Mouse (Mus musculus): ENCODE data around the gene Cep41.

Cep41 gene

DNA sequence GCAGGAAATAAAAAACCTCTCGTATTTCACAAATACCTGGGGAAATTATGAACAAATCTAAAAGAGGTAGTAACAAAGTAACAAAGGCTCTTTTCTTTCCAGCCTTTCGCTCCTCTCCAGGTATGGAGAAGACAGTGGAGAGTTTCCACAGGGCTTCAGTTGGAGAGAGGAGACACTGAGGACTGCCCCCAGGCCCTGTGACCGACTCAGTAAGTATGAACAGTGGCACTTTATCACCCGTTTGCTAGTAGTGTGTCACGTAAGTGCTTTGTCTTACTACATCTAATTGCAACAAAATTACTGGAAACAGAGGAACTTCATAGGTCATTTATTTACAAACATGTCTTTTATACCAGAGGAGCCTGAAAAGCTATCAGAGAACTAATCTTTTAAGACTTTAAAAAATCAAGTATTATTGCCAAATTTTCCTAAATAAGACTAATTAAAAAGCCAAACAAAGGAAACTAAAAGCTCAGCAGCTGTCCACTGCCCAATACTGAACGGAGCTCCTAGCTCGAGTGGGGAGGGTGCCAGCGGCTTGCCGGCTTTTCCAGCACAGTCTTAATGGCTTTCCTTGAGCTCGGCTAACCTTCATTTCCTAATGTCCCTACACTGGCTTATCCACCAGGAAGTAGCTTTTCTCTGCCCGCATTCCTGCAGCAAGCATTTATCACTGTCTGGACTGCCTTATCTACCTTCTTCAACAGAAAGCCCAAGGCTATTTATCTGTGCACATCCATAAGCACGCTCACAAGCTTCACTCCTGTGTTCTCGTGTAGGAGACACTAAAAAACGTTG lies 19.6 kb downstream of the Cep41 start:
- no peak for DNase-seq (ENCODE audit: low read depth, low spot score)

DNA sequence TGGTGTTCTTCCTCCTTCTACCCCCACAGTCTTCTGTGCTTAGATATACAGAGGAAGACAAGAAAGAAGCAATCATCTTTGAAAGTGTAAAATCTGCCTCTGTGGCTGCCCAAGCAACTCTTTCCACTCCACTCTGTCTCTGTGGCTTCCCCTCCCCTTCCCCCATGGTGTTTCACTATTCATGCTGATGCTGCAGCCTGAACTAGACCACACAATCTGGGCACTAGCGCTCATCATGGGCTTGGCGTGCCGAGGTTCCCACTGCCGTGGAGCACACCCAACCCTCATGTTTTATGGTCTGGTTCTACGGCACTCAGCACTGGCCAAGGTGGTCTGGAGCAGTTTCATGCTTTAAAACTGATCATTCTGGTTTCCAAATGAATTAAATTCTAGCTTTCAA lies 21.9 kb downstream of the Cep41 start:
- DNase-seq (ENCODE audit: low read depth, low spot score) = no peak

DNA sequence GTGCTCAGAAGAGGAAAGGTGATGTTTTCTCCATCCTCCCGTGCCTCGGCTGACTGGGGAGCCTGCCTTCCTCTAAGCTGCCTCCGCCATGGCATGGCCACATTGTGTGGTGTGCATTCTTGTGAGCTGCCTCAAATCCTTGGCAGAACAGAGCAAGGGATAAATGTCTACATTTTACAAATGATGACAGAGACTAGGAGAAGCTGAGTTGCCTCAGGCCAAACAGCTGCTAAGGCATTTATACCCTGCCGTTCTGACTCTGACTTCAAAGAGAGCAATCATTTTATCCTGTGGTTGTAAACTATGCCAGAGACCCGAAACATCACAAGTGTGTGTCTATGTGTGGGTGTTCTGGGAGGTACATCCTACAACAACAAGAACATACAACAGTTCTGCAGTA lies 26.0 kb downstream of the Cep41 start:
- DNase-seq (ENCODE audit: low read depth, low spot score) = no peak

DNA sequence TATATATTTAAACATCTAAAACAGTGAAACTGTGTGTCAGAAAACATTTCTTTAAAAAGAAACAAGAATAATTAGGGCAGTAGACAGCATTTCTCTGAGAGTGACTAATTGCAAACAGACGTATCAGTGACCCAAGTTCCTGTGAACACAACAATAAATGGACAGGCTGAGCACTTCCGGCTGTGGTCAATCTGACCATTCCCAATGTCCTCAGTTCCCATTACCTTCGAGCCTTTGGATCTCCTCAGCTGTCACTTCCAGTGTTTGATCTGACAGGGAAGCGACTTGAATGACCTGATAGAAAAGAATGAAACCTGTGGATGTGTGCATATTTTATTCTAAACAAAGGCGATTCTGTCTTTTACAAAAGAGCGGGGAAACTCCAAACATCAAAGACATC lies 27.5 kb downstream of the Cep41 start:
- no peak for DNase-seq (ENCODE audit: low read depth, low spot score)

DNA sequence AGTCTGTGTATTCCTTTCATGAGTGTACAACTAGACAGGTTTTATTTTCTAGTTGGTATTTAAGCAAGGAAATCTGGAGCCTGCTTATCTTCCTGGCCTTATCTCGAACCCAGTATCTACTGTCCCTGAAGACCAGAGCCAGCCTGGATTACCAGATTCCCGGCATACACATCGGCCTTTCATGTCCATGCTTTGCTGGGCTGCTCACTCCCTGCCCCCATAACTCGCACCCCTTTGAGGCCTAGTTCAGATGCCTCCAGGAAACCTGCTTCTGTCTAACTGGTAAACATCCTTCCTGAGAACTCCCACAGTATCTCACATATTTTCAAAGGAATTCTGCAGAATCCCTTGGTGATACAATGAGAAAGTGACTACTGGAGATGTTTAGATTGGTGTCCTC lies 28.3 kb downstream of the Cep41 start:
- no peak for DNase-seq (ENCODE audit: low read depth, low spot score)

DNA sequence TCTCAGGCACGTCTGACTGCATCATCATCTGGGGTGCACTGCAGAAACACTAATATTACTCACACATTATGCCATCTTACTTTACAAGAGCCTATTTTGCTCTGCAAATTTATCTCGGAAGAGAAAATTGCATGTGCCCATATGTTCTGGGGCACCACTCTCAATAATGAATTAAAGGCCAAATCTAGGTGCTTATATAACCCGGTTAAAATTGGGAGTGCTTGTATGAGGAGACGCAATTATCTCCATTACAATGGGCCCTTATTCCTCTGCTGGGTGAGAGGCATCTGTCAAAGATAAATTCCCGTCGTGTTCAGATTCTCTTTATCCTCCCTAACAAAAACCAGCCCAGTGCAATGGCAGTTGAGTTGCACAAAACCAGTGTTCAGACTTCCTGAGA lies 28.8 kb downstream of the Cep41 start:
- no peak for DNase-seq (ENCODE audit: low read depth, low spot score)

DNA sequence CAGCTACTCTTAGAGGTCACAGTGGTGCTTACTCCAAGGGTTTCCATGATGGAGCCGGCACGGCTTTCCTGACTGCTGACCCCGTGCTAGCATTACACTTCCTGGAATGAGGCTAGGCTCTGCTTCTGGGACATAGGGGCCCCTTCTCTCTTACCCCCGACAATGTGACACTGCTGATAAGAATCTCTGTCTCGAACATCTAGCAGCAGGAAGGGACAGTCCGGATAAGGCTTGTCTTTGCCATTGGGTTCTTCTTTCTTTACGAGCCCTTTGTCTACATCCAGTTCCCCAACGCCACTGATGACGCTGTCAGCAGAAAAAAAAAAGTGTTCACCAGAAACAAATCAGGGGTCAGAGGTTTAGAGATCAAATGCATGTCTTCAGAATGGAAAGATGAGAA lies 34.9 kb downstream of the Cep41 start:
- DNase-seq (ENCODE audit: low read depth, low spot score) = no peak

DNA sequence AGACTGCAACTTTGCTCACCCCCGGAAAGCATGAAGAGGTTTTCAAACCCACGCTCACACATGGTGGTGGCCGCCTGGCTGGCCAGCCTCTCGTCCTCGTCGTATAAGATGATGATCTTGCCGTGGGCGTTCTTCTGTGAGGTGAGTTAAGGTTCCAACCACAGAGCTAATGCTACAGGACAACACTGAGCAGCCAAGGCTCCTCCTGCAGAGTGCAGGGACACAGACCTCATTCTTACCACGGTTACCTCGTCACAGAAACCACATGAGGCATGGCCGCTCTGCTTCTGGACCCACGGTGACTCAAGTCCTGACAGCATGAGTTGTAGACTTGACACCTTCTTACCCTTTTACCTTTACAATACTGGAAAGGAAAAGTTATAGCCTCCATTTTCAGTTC lies 36.3 kb downstream of the Cep41 start:
- no peak for DNase-seq (ENCODE audit: low read depth, low spot score)

DNA sequence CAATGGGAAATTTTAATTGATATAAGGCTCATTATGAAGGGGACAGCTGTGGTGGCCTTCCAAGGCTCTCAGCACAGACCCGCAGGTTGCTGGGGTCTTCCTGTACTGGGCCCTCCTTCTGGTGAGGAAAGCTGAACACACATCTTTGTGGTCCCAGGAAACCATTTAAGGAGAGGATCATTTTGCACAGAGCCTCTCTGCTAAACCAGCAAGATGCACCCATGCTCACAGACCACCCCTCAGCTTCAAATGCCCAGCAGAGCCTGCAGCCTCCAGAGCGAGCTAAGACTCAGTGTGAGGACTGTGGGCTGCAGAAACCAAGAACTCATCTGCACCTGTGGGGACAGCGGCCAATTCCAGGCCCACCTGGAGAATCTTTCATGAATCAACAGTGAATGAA lies 38.6 kb downstream of the Cep41 start:
- no peak for DNase-seq (ENCODE audit: low read depth, low spot score)

DNA sequence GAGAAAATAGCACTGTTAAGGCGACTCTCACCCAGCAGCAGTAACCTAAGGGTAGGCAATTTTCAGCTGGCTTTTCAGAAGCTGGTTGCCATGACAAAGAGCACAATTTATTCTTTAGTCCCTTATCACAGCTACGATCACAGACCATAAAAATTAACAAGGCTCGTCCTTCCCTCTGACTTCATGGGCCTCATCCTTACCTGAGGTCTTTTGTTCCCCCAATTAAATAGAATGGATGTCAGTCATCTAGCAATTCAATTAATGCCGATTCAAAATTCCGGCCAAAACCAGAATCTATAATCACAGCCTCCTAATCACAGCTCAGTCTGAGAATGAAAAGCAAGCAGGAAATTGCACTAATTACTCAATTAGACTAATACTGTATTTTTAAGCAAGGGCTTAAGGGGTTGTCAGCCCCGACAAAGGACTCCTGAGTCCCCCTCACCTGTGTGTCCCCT lies 39.1 kb downstream of the Cep41 start:
- DNase-seq (ENCODE audit: low read depth, low spot score) = no peak

DNA sequence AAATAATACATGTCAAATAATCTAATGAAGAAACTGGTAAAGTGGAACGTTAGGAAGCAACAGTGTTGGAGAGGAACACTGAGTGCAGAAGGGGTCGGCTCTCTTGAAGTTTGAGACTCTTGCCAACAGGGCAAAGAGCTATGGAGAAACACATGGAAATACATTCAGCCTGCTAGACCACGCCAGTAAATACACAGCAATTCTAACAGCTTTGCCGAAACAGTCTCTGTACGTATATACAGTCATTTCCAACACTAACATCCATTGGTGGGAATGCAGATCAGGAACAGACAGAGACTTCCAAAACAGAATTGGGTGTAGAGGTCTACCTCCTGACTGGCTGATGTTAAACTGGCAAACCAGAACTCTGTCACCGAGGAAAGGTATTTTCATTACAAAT lies 40.0 kb downstream of the Cep41 start:
- DNase-seq (ENCODE audit: low read depth, low spot score) = no peak

DNA sequence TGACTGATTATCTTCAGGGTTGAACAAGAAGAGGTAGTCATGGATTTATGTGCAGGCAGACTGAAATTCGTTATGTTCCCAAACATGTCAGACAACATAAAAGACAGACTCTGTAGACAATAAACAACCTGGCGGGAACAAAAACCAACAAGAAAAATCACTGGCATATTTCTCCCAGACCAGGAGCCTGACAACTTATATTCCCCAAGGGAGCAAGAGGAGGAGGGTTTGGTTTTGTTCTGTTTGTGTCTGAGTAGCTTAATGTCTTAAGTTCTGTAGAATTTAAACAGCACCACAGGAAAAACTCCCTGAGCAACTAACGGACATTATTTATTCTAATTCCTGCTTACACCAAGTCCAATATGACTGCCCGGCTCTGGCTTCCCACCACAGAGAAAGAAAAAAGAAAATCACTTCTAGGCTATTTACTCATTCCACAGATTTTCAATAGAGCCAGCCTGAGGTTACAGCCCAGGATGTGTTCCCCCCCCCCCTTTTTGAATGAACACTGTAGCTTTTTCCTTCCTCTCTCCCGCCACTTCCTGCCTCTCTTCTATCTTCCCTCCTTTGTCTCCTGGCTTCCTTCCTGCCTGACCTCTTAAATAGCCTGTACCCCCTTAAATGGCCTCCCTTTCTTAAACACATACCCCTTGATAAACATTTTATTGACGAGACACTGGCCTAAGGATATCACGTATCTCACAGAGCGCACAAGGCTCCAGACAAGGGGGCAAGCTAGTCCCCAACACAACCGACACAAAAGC lies 40.9 kb downstream of the Cep41 start:
- DNase-seq (ENCODE audit: low read depth, low spot score) = no peak

DNA sequence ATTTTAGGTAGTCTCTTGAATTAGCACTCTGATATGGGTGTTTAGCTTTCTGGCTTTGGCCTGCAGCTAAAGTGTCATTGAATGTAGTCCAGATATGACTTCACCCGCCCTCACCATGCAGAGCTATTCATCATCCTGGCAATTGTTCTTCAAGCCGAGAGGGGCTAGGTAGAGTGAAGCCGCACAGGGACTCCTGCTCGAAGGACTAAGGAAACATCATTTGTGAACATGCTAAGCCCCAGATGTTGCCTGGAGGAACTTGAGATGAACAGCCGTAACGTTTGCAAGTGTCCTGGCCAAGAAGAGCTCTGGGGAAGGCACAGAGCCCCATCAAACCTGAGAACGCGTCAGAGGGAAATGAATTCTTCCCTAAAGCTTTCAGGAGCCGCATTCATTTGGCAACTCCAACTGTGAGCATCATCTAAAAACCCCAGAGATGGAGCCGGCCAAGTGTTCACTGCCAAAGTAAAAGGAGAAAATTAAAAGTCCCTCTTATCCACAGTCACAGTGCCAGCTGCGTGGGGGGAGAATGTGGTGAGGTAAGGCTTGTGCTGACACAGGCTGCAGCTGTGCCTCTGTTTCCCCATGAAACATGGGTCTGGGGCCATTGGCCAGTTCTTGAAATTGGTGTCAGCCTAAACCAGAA lies 43.8 kb downstream of the Cep41 start:
- no peak for DNase-seq (ENCODE audit: low read depth, low spot score)

DNA sequence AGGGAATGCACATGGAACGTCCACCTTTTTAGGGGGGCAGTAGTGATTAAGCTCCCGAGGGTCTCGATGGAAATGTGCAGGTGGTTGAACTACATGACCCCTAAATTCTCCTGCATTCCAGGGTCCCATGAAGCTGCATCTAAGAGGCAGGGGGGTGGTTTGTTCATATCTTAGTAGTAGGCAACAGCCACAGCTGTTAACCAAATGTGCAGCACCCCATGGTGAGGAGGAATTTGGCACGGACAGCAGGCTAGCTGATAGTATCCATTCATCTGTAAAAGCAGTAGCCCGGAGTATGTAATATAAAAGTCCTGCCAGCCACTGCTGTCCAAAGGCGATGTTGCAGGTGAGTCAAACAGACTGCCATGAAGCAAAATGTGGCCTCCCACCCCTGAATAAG lies 48.2 kb downstream of the Cep41 start:
- DNase-seq (ENCODE audit: low read depth, low spot score) = no peak

DNA sequence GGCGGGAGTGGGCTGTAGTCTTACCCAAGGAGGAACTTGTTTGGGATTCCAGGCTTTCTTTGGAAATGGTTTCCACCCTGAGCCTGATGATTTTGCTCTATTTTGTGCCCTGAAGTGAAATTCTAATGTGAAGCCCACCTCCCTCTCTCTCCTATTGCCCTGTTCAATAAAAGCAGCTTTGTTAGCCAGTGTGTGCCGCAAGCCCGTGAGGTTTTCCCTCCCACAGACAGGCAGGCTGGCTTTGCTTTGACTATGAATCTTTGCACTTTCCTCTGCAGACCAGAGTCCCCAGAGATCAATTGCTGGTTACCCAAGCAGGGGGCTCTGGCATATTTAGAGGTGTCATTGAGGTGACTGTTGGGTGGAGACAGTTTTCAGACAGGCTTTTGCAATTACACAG lies 49.1 kb downstream of the Cep41 start:
- no peak for DNase-seq (ENCODE audit: low read depth, low spot score)

DNA sequence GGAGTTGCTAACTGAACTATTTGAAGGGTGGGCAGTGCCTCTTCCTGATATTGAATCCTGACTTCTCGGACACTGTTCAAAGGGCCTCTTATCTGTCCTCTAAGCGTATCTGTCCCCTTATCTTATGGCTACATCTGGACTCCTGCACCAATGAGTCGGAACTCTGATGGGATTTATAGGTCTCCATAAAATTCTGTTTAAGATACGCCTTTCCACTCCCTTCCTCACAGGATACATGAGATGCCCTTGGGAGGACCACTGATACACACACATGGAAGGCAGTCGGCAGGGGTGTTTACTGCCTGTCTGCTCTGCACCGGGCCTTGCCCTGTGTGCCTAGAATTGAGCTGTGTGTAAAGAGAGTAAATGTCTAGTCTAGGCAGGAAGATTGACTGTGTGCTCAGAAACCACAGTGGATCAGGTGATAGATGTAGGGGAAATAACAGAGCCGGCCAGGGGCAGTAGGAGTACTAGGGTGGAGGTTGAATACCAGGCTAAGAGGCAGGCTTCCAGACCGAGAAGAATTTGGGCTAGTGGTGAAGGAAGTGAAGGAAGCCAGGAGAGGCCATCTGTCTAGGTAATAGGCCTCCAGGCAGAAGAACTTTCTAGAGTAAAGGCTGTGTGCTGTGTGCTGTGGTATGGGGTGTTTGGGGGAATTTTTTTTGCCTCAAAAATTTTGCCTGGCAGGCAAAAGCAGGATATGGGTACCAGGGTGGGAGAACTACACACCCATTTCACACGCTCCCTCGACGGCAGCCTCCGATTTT lies 49.7 kb downstream of the Cep41 start:
- DNase-seq (ENCODE audit: low read depth, low spot score) = no peak

DNA sequence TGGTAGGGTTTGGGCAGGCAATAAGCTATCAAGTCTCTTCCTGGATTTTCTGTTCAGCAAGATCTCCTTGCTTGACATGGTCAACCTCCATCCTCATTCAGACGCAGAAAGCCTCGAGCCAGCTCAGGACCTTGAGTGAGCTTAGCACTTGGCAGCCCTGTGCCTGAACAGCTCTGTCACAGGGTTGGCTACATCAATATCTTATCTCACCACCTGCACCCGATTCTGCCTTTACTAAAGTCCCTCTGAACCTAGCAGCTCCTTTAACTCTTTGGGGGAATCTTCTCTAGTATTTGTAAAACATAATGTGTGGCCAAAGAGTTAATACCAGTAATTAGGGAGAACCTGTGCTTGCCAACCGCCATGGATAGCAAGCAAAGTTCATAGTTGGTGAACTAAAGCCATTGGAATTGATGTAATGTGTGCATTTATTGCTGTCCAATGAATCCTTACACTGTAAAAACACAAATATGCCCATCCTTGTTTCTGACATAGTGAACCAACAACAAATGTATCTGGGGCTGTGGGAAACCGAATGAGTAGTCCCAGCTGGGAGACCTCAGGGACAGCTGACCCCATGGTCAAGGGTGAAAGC lies 54.8 kb downstream of the Cep41 start, which contains the start of gene Cpa1:
Gene Cpa1 (plus strand): TSS at position 545 of the 595 bp plus-strand sequence.
- DNase-seq (ENCODE audit: low read depth, low spot score) = no peak

DNA sequence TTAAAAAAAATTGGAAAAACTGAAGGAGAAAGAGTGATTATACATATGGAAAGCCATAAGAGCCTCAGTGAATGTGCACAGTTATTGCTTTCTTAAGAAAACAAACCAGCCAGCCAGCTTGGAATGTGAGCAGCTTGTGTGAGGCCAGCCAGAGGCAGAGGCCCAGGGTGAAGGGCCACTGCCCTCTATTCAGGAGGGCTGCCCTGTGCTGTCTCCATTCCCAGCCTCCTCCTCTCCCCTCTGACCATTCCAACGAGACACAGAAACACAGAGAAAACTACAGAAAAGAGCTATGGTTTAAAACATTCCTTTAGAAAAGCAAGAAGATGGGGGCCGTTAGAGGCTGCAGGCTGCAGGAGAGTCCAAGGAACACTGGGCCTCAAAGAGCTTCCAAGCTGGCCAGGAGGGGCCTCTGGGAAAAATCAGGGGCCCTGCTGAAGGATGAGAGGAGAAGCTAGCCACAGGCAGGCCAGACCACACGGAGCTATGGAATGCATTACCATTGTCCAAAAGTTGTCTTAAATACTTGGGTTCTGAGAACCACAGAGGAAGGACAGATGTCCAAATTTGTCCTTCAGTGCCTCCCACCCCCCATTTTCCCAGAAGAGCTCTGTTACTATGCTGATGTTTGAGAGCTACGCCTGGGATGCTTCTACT lies 57.2 kb downstream of the Cep41 start:
- no peak for DNase-seq (ENCODE audit: low read depth, low spot score)

DNA sequence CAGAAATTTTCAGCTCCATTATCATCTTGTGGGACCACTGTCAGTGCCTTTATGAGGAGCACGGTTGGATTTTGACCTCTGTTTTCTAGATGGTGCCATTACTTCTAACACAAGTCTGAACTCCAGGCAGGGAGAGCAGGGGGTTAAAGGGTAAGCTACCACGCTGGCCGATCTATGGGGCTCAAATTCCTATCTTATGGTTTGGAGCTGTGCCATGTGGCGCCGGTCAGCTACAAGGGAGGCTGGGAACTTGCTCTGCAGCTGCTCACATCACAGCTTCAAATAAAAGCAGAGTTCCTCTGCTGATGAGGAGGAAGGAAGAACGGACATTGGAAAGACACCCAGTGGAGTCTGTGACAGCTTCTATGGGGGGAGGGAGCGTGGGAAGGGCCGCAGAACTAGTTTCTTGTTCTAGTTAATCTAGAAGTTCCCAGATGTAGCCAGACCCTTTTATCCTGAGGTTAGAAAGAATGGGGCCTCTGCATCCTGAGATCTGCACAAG lies 58.1 kb downstream of the Cep41 start:
- DNase-seq (ENCODE audit: low read depth, low spot score) = no peak

DNA sequence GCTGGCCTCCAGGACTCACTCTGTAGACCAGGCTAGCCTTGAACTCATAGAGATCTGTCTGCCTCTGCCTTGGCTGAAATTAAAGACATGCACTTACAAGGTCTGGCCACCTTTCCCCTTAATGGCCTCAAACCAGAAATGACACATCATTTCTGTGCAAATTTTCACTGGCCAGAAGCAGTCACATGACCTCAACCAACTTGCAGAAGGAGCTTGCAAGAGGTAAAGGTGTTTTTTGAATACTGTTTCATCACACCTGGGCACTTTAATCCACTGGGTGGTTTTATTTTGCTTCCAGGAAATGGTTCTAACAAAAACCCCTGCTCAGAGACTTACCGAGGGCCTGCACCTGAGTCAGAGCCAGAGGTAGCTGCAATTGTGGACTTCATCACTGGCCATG lies 63.6 kb downstream of the Cep41 start:
- no peak for DNase-seq (ENCODE audit: low read depth, low spot score)

DNA sequence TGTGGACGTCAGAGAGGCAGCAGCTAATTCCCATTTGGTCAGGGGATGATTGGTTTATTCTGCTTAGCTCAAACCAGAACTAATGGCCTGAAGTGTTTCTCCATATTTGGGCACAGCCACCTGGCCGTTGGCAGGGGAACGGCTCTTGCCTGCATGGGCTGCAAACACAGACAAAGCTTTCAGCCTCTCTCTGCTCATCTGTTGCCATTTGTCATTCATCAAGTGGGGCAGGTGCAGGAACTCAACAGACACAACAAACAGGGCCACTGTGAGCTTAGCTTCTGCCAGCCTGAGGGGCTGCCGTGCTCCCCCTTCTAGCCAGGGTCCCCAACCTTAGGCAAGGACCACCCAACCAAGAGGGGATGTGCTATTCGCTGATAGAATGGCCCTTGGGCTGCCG lies 65.4 kb downstream of the Cep41 start:
- no peak for DNase-seq (ENCODE audit: low read depth, low spot score)
